ENCODE assay signal across 8 mouse cellular contexts in the genomic region with DNA sequence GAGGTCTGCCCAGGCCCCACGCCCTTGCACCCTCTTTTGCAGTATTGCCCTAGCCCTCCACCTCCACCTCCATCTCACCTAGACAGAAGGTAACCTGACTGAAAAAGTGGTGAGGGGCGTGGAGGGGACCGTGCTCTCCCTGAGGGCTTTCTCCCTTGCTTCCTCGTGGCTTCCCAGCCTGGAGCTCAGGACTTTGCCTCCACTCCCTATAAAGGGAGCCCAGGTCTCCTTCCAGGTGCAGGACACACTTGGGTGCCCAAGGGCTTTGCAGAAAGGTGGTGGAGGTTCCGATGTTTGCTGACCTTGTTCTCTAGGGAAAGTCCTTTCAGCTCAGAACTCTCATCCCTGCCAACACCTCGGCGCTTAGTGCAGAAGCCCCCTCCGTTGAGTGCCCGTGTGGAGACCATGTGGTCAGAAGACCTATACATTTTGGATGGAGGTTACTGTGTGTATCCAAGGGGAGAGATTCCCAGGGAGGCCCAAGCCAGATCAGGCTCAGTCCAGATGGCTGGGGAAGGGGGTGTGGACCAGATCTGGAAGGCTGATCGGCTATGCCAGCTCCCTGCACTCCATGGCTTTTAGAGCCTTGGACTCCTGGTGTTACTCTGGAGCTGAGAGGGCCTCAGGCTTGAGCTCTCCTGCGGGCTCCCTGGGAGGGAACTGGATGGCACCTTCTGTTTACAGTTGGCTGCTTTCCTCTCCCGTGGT. TPM values are rescaled to one million over a fixed set of nuclear protein-coding genes. Genes with fewer than 3 reads are reported as not detected.
DNase-seq lines count a peak whose midpoint lies in the region; ATAC-seq lines count a peak whose summit lies in the region.

No protein-coding gene starts in this region.

- WGBS in lung, embryonic 15.5 days, result 5% methylated on average over 12 of the region's 12 CpGs
- 8% methylated on average over 12 of the region's 12 CpGs for WGBS in embryonic facial prominence, embryonic 12.5 days
- 7% methylated on average over 12 of the region's 12 CpGs for WGBS in midbrain, embryonic 16.5 days

- no peak for ATAC-seq in lung, embryonic 15.5 days (ENCODE audit: borderline replicate concordance, extremely low read depth, low FRiP score, low TSS enrichment)
- ATAC-seq in embryonic facial prominence, embryonic 12.5 days (ENCODE audit: insufficient number of reproducible peaks, insufficient read depth, low FRiP score, low TSS enrichment), result no peak
- ATAC-seq in midbrain, embryonic 16.5 days, result no peak; the same call in 1 of the 2 replicates

- H3K9ac ChIP-seq in lung, embryonic 15.5 days, result peak overlapping the region; percentile 61
- peak overlapping the region; percentile 71 for H3K9ac ChIP-seq in embryonic facial prominence, embryonic 12.5 days
- peak overlapping the region; percentile 79 for H3K9ac ChIP-seq in midbrain, embryonic 16.5 days (ENCODE audit: low read depth, low read length)

- peak overlapping the region; percentile 95 for H3K27ac ChIP-seq in lung, embryonic 15.5 days
- H3K27ac ChIP-seq in embryonic facial prominence, embryonic 12.5 days, result peak overlapping the region; percentile 95
- H3K27ac ChIP-seq in midbrain, embryonic 16.5 days (ENCODE audit: low read length), result no peak overlapping the region

- DNase-seq in lung, postnatal 25 days (ENCODE audit: low spot score), result no peak
- DNase-seq in kidney, adult 9 months, result peak; percentile 57
- no peak for DNase-seq in right cerebral cortex, postnatal 14 days
- no peak for DNase-seq in layer of hippocampus, postnatal 25 days (ENCODE audit: extremely low spot score in 1 of 2, low spot score in 1 of 2)
- DNase-seq in urinary bladder, adult 18-20 months (ENCODE audit: low spot score in 2 of 2), result no peak

- H3K4me2 ChIP-seq in lung, embryonic 15.5 days, result peak overlapping the region; percentile 63
- peak overlapping the region; percentile 88 for H3K4me2 ChIP-seq in embryonic facial prominence, embryonic 12.5 days (replicated peaks)
- H3K4me2 ChIP-seq in midbrain, embryonic 16.5 days (ENCODE audit: low read length), result peak overlapping the region; percentile 72

- H3K4me1 ChIP-seq in lung, embryonic 15.5 days, result peaks cover 99% of the 10 kb centered on the region
- H3K4me1 ChIP-seq in embryonic facial prominence, embryonic 12.5 days, result peaks cover 99% of the 10 kb centered on the region
- H3K4me1 ChIP-seq in midbrain, embryonic 16.5 days (ENCODE audit: control insufficient read depth, insufficient read depth, low read length), result peaks cover 58% of the 10 kb centered on the region

- H3K36me3 ChIP-seq in lung, embryonic 15.5 days, result no peaks in the 10 kb centered on the region
- no peaks in the 10 kb centered on the region for H3K36me3 ChIP-seq in embryonic facial prominence, embryonic 12.5 days
- no peaks in the 10 kb centered on the region for H3K36me3 ChIP-seq in midbrain, embryonic 16.5 days (ENCODE audit: control insufficient read depth, insufficient read depth, low read length)

- H3K9me3 ChIP-seq in lung, embryonic 15.5 days, result no peaks in the 10 kb centered on the region
- H3K9me3 ChIP-seq in embryonic facial prominence, embryonic 12.5 days, result no peaks in the 10 kb centered on the region
- no peaks in the 10 kb centered on the region for H3K9me3 ChIP-seq in midbrain, embryonic 16.5 days (replicated peaks; ENCODE audit: control insufficient read depth, low read length, poor library complexity, severe bottlenecking)

- H3K4me3 ChIP-seq in lung, embryonic 15.5 days, result peak overlapping the region; percentile 55
- peak overlapping the region; percentile 63 for H3K4me3 ChIP-seq in embryonic facial prominence, embryonic 12.5 days
- H3K4me3 ChIP-seq in midbrain, embryonic 16.5 days (ENCODE audit: low read depth, low read length), result peak overlapping the region; percentile 52

- H3K27me3 ChIP-seq in lung, embryonic 15.5 days, result no peaks in the 10 kb centered on the region
- no peaks in the 10 kb centered on the region for H3K27me3 ChIP-seq in embryonic facial prominence, embryonic 12.5 days
- no peaks in the 10 kb centered on the region for H3K27me3 ChIP-seq in midbrain, embryonic 16.5 days (ENCODE audit: control insufficient read depth, insufficient read depth, low read depth, low read length)

RNA-seq across cellular contexts. Expression of a gene that starts 0.7 kb away (rescaled TPM):
- 36.5 and 38.4 TPM in 2 replicates for polyA plus RNA-seq in lung, embryonic 15.5 days (2015; fragmentation: Nextera tagmentation; extraction: Ambion mirVana)
- polyA plus RNA-seq in embryonic facial prominence, embryonic 12.5 days (2016; fragmentation: Nextera tagmentation; extraction: Ambion mirVana), result 48.8 and 49.2 TPM in 2 replicates
- polyA plus RNA-seq in midbrain, embryonic 16.5 days (2015; fragmentation: Nextera tagmentation; extraction: Ambion mirVana), result 9.5 and 9.6 TPM in 2 replicates
- 10 to 100 TPM; 17.0 to 17.7 TPM for total RNA-seq in layer of hippocampus, postnatal 25 days (2021)

RNA-seq across cellular contexts. Expression of a gene that starts 20.7 kb away (rescaled TPM):
- 41.3 and 42.5 TPM in 2 replicates for polyA plus RNA-seq in lung, embryonic 15.5 days (2015; fragmentation: Nextera tagmentation; extraction: Ambion mirVana)
- polyA plus RNA-seq in embryonic facial prominence, embryonic 12.5 days (2016; fragmentation: Nextera tagmentation; extraction: Ambion mirVana), result 33.1 and 34.7 TPM in 2 replicates
- 2.4 TPM in 2 replicates for polyA plus RNA-seq in midbrain, embryonic 16.5 days (2015; fragmentation: Nextera tagmentation; extraction: Ambion mirVana)
- under 1 TPM; 0.54 to 0.94 TPM for total RNA-seq in layer of hippocampus, postnatal 25 days (2021)

RNA-seq across cellular contexts. Expression of a gene that starts 54.5 kb away (rescaled TPM):
- polyA plus RNA-seq in lung, embryonic 15.5 days (2015; fragmentation: Nextera tagmentation; extraction: Ambion mirVana), result 0.20 and 0.61 TPM in 2 replicates
- 0.73 and 1.4 TPM in 2 replicates for polyA plus RNA-seq in embryonic facial prominence, embryonic 12.5 days (2016; fragmentation: Nextera tagmentation; extraction: Ambion mirVana)
- polyA plus RNA-seq in midbrain, embryonic 16.5 days (2015; fragmentation: Nextera tagmentation; extraction: Ambion mirVana), result 1.0 and 1.9 TPM in 2 replicates
- 1 to 10 TPM; 1.5 to 2.3 TPM for total RNA-seq in layer of hippocampus, postnatal 25 days (2021)
